Mouse (Mus musculus): ENCODE measurements at regions not wholly inside any gene's neighbourhood (a gene's known extent, or its start where the extent isn't known, plus 50 kb on each side); places are given as distances from the start of the nearest gene placed in this dataset.

- DNase-seq (ENCODE audit: low read depth, low spot score): no peak
These were observed 50.7 kb upstream of the Eps8l3 start for GRCm38 (mm10) chr3:107826241-107826760.

- DNase-seq (ENCODE audit: low read depth, low spot score): no peak
These were observed 51.6 kb upstream of the Eps8l3 start for GRCm38 (mm10) chr3:107825468-107825867.

- no peak for DNase-seq (ENCODE audit: low read depth, low spot score)
These were observed 52.7 kb upstream of the Eps8l3 start for GRCm38 (mm10) chr3:107824378-107824777.

GRCm38 (mm10) chr3:107823655-107824266, 53.3 kb upstream of the Eps8l3 start:
- no peak for DNase-seq (ENCODE audit: low read depth, low spot score)

- DNase-seq (ENCODE audit: low read depth, low spot score): peak; percentile 9
These were observed 53.9 kb upstream of the Eps8l3 start for GRCm38 (mm10) chr3:107823177-107823576.

GRCm38 (mm10) chr3:107822499-107822898, 54.5 kb upstream of the Eps8l3 start:
- DNase-seq (ENCODE audit: low read depth, low spot score): no peak

- no peak for DNase-seq (ENCODE audit: low read depth, low spot score)
These were observed 55.1 kb upstream of the Eps8l3 start for GRCm38 (mm10) chr3:107821952-107822351.

- no peak for DNase-seq (ENCODE audit: low read depth, low spot score)
These were observed 57.4 kb upstream of the Eps8l3 start for GRCm38 (mm10) chr3:107819622-107820021.

- DNase-seq (ENCODE audit: low read depth, low spot score): no peak
These were observed 58.2 kb upstream of the Eps8l3 start for GRCm38 (mm10) chr3:107818616-107819495.

GRCm38 (mm10) chr3:107816031-107816430, 55.8 kb upstream of the Csf1 start:
- DNase-seq (ENCODE audit: low read depth, low spot score): no peak

- DNase-seq (ENCODE audit: low read depth, low spot score): no peak
These were observed 54.0 kb upstream of the Csf1 start for GRCm38 (mm10) chr3:107814280-107814679.

- no peak for DNase-seq (ENCODE audit: low read depth, low spot score)
These were observed 52.6 kb upstream of the Csf1 start for GRCm38 (mm10) chr3:107812885-107813284.

- no peak for DNase-seq (ENCODE audit: low read depth, low spot score)
These were observed 52.1 kb upstream of the Csf1 start for GRCm38 (mm10) chr3:107812341-107812740.

GRCm38 (mm10) chr3:107810452-107811050, 50.3 kb upstream of the Csf1 start:
- no peak for DNase-seq (ENCODE audit: low read depth, low spot score)
